18 mouse cellular contexts compared by ENCODE assay signal in the genomic region with DNA sequence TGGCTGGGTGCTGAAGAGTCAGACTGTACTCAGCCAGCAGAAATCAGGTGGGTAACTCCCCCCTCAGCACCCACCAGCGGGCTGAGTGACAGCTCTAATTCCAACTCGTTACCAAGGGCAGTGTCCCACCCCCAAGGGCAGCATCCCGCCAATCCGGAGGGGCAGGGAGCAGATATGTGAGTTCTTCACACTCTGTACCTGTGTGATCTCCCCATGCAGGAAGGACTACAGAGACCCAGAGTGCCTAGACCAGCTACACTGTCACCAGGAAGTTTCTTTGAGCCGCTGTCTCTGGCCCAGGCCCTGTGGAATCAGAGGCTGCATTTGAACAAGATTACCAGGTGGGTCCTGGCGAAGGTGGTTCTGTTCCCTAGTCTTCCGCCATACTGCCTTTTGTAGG. TPM values are rescaled to one million over a fixed set of nuclear protein-coding genes. Genes with fewer than 3 reads are reported as not detected.
DNase-seq lines count a peak whose midpoint lies in the region; ATAC-seq and TF ChIP-seq lines count a peak whose summit lies in the region.
"Had no signal": no experiment of that assay in that cellular context is flagged by ENCODE, and none has a peak within 500 bp of the region (broad histone marks: within the 10 kb centered on the region; RNA-seq: fewer than 3 reads in every experiment).

No protein-coding gene starts in this region.

- no peaks in the 10 kb centered on the region for H3K27me3 ChIP-seq in heart, embryonic 14.5 days (ENCODE audit: control insufficient read depth, insufficient read depth, low read length)
- H3K27me3 ChIP-seq in embryonic facial prominence, embryonic 14.5 days (replicated peaks; ENCODE audit: control insufficient read depth, insufficient read depth, low read length): no peaks in the 10 kb centered on the region
- H3K27me3 ChIP-seq in small intestine, adult 2 months (ENCODE audit: control insufficient read depth, insufficient read depth, low read length): no peaks in the 10 kb centered on the region
- H3K27me3 ChIP-seq: embryonic facial prominence, embryonic 13.5 days; midbrain, embryonic 13.5 days had no signal

- H3K27ac ChIP-seq in heart, embryonic 14.5 days (replicated peaks in 1 of 2; ENCODE audit: control insufficient read depth in 1 of 2, insufficient read depth in 1 of 2, low read depth in 2 of 2, low read length in 2 of 2): no peak overlapping the region
- no peak overlapping the region for H3K27ac ChIP-seq in embryonic facial prominence, embryonic 14.5 days (replicated peaks; ENCODE audit: low read depth, low read length)
- peak overlapping the region; percentile 87 for H3K27ac ChIP-seq in small intestine, adult 2 months (ENCODE audit: insufficient read depth, low read depth, low read length)
- H3K27ac ChIP-seq: embryonic facial prominence, embryonic 13.5 days; midbrain, embryonic 13.5 days had no signal

- 40% methylated on average over 7 of the region's 7 CpGs for WGBS in heart, embryonic 14.5 days
- 54% methylated on average over 7 of the region's 7 CpGs for WGBS in embryonic facial prominence, embryonic 14.5 days
- 27% methylated on average over 7 of the region's 7 CpGs for whole genome bisulfite sequencing in small intestine, adult 2 months

- no peaks in the 10 kb centered on the region for H3K36me3 ChIP-seq in heart, embryonic 14.5 days (ENCODE audit: control insufficient read depth, insufficient read depth, low read length)
- no peaks in the 10 kb centered on the region for H3K36me3 ChIP-seq in embryonic facial prominence, embryonic 14.5 days (ENCODE audit: control insufficient read depth, insufficient read depth, low read length)
- H3K36me3 ChIP-seq in small intestine, adult 2 months (ENCODE audit: control insufficient read depth, insufficient read depth, low read length): no peaks in the 10 kb centered on the region
- H3K36me3 ChIP-seq: embryonic facial prominence, embryonic 13.5 days; midbrain, embryonic 13.5 days had no signal

- TF ChIP-seq POLR2A in small intestine, adult 2 months (IDR thresholded peaks at IDR 0.05; ENCODE audit: low read depth, low read length): no peak

- peaks cover 0 to 2% of the 10 kb centered on the region in 2 experiments; a peak in 1 of 4 replicates for H3K4me1 ChIP-seq in heart, embryonic 14.5 days (ENCODE audit: control insufficient read depth in 2 of 2, insufficient read depth in 2 of 2, low read length in 2 of 2)
- H3K4me1 ChIP-seq in embryonic facial prominence, embryonic 14.5 days (ENCODE audit: control insufficient read depth, insufficient read depth, low read length): no peaks in the 10 kb centered on the region
- peaks cover 23% of the 10 kb centered on the region for H3K4me1 ChIP-seq in small intestine, adult 2 months (ENCODE audit: control insufficient read depth, insufficient read depth, insufficient read length, low read length)

- H3K9me3 ChIP-seq in heart, embryonic 14.5 days (ENCODE audit: control insufficient read depth, low read length): no peaks in the 10 kb centered on the region
- H3K9me3 ChIP-seq in embryonic facial prominence, embryonic 14.5 days (ENCODE audit: control insufficient read depth, low read length): no peaks in the 10 kb centered on the region
- H3K9me3 ChIP-seq: embryonic facial prominence, embryonic 13.5 days; midbrain, embryonic 13.5 days had no signal

- no peak for ATAC-seq in heart, embryonic 14.5 days (ENCODE audit: insufficient number of reproducible peaks, insufficient read depth, low FRiP score, low read depth)
- ATAC-seq in embryonic facial prominence, embryonic 14.5 days (ENCODE audit: low read depth): no peak
- ATAC-seq: forebrain, embryonic 16.5 days; midbrain, embryonic 13.5 days had no signal

- no peak for TF ChIP-seq CTCF in small intestine, adult 2 months (IDR thresholded peaks at IDR 0.05; ENCODE audit: extremely low read depth, insufficient read length, insufficient replicate concordance, low read depth, low read length)

- H3K4me3 ChIP-seq in heart, embryonic 14.5 days (ENCODE audit: control insufficient read depth in 1 of 2, insufficient read depth in 1 of 2, low read depth in 1 of 2, low read length in 2 of 2): no peak overlapping the region
- no peak overlapping the region for H3K4me3 ChIP-seq in embryonic facial prominence, embryonic 14.5 days (ENCODE audit: low read depth, low read length)
- H3K4me3 ChIP-seq in small intestine, adult 2 months (ENCODE audit: low read depth, low read length): peak overlapping the region; percentile 69
- H3K4me3 ChIP-seq: embryonic facial prominence, embryonic 13.5 days; midbrain, embryonic 13.5 days had no signal

- intact Hi-C loops in heart, postnatal 36 days (cut with DNase I): no loop called here

- no peak for DNase-seq in heart, postnatal 36 days
- peak; percentile 30 for DNase-seq in ES-CJ7 (ENCODE audit: low read depth, low spot score)
- no peak for DNase-seq in embryonic facial prominence, embryonic 14.5 days (ENCODE audit: low spot score)
- no peak for DNase-seq in retina, postnatal 1 day
- no peak for DNase-seq in frontal cortex, postnatal 25 days (ENCODE audit: low spot score in 2 of 2)
- DNase-seq: adrenal gland, postnatal 14 days; cerebellum, postnatal 14 days; gastrocnemius, postnatal 36 days; kidney, adult 18-20 months; spleen, adult 18-20 months had no signal

- H3K4me2 ChIP-seq in heart, embryonic 14.5 days (ENCODE audit: low read length): peak overlapping the region; percentile 39
- H3K4me2 ChIP-seq in embryonic facial prominence, embryonic 14.5 days (ENCODE audit: low read depth, low read length): 0 out of 2 replicates have a peak overlapping the region, but pooled peaks have one; percentile 7
- H3K4me2 ChIP-seq: embryonic facial prominence, embryonic 13.5 days; midbrain, embryonic 13.5 days had no signal

- no peak overlapping the region for H3K9ac ChIP-seq in heart, embryonic 14.5 days (ENCODE audit: low read length)
- H3K9ac ChIP-seq in embryonic facial prominence, embryonic 14.5 days (ENCODE audit: low read depth, low read length): no peak overlapping the region
- H3K9ac ChIP-seq: embryonic facial prominence, embryonic 13.5 days; midbrain, embryonic 13.5 days had no signal

RNA-seq across cellular contexts. Expression of a gene that starts 0.5 kb away (rescaled TPM):
- 0.43 TPM in 1 of 2 replicates, not detected in the other for polyA plus RNA-seq in heart, embryonic 14.5 days (2014; fragmentation: Nextera tagmentation; extraction: Ambion mirVana)
- total RNA-seq in heart, postnatal 36 days (2021): under 1 TPM in 1 of 2 experiments, not detected in 1; 0.24 TPM
- polyA plus RNA-seq in embryonic facial prominence, embryonic 14.5 days (2014; fragmentation: Nextera tagmentation; extraction: Ambion mirVana): 0.08 and 0.13 TPM in 2 replicates
- polyA plus RNA-seq in small intestine, adult 2 months (2012; rRNA removed): 52.1 and 88.3 TPM in 2 replicates
- total RNA-seq: gastrocnemius, postnatal 36 days had no signal
- polyA plus RNA-seq: C2C12 had no signal

RNA-seq across cellular contexts. Expression of a gene that starts 2.9 kb away (rescaled TPM):
- polyA plus RNA-seq in heart, embryonic 14.5 days (2014; fragmentation: Nextera tagmentation; extraction: Ambion mirVana): 3.6 and 5.0 TPM in 2 replicates
- under 1 TPM; 0.27 to 0.64 TPM for total RNA-seq in heart, postnatal 36 days (2021)
- polyA plus RNA-seq in embryonic facial prominence, embryonic 14.5 days (2014; fragmentation: Nextera tagmentation; extraction: Ambion mirVana): 2.6 and 2.9 TPM in 2 replicates
- 2.6 and 9.6 TPM in 2 replicates for polyA plus RNA-seq in small intestine, adult 2 months (2012; rRNA removed)
- total RNA-seq: gastrocnemius, postnatal 36 days; layer of hippocampus, adult 18-20 months; left cerebral cortex, postnatal 36 days had no signal
- polyA plus RNA-seq: C2C12 had no signal

RNA-seq across cellular contexts. Expression of a gene that starts 21.5 kb away (rescaled TPM):
- 233 and 243 TPM in 2 replicates for polyA plus RNA-seq in heart, embryonic 14.5 days (2014; fragmentation: Nextera tagmentation; extraction: Ambion mirVana)
- 100 to 1,000 TPM; 236 to 256 TPM for total RNA-seq in heart, postnatal 36 days (2021)
- 73.2 and 104 TPM in 2 replicates for polyA plus RNA-seq in embryonic facial prominence, embryonic 14.5 days (2014; fragmentation: Nextera tagmentation; extraction: Ambion mirVana)
- polyA plus RNA-seq in small intestine, adult 2 months (2012; rRNA removed): 0.25 and 1.2 TPM in 2 replicates
- total RNA-seq: layer of hippocampus, adult 18-20 months; left cerebral cortex, postnatal 36 days had no signal

RNA-seq across cellular contexts. Expression of a gene that starts 44.4 kb away (rescaled TPM):
- polyA plus RNA-seq in heart, embryonic 14.5 days (2014; fragmentation: Nextera tagmentation; extraction: Ambion mirVana): 42.6 and 46.4 TPM in 2 replicates
- 10 to 100 TPM; 15.8 to 16.3 TPM for total RNA-seq in heart, postnatal 36 days (2021)
- polyA plus RNA-seq in embryonic facial prominence, embryonic 14.5 days (2014; fragmentation: Nextera tagmentation; extraction: Ambion mirVana): 38.1 and 45.7 TPM in 2 replicates
- 3.5 and 4.1 TPM in 2 replicates for polyA plus RNA-seq in small intestine, adult 2 months (2012; rRNA removed)

RNA-seq across cellular contexts. Expression of a gene that starts 44.5 kb away (rescaled TPM):
- 13.5 and 16.2 TPM in 2 replicates for polyA plus RNA-seq in heart, embryonic 14.5 days (2014; fragmentation: Nextera tagmentation; extraction: Ambion mirVana)
- 10 to 100 TPM; 15.3 to 20.6 TPM for total RNA-seq in heart, postnatal 36 days (2021)
- 16.2 and 16.7 TPM in 2 replicates for polyA plus RNA-seq in embryonic facial prominence, embryonic 14.5 days (2014; fragmentation: Nextera tagmentation; extraction: Ambion mirVana)
- 36.2 and 36.4 TPM in 2 replicates for polyA plus RNA-seq in small intestine, adult 2 months (2012; rRNA removed)

Comparison
In these comparisons a context has a peak if more than half of its experiments do, and no peak if none do; other contexts are left out.
1. RNA of a gene that starts 0.5 kb away (polyA plus RNA-seq): 52.1 to 88.3 TPM in small intestine, adult 2 months; 0.43 TPM in heart, embryonic 14.5 days and 0.08 to 0.13 TPM in embryonic facial prominence, embryonic 14.5 days; every median in the first group is over 10 times any median in the second.
2. RNA of a gene that starts 21.5 kb away (polyA plus RNA-seq): 233 to 243 TPM in heart, embryonic 14.5 days and 73.2 to 104 TPM in embryonic facial prominence, embryonic 14.5 days; 0.25 to 1.2 TPM in small intestine, adult 2 months; every median in the first group is over 10 times any median in the second.